Mouse (Mus musculus) CD4-positive, CD25-positive, alpha-beta regulatory T cell, adult 2 months (primary cell): Measurements from ENCODE around the gene Spz1.
A peak's percentile ranks its signal among the peaks of the same experiment; 100 is the strongest.

Experiments used
- DNase-seq: peaks from one replicate; pipeline ENCODE4 v3.0.0-alpha.2; 2012; ENCODE audit warnings: low read depth, low spot score

Spz1 gene

GRCm38 (mm10) chr13:92580220-92581043, 4.5 kb upstream of the Spz1 start:
- peak; percentile 78 for DNase-seq

- DNase-seq = no peak
Measured at GRCm38 (mm10) chr13:92578210-92578609, 2.2 kb upstream of the Spz1 start.

GRCm38 (mm10) chr13:92576688-92577087, 716 bp upstream of the Spz1 start:
- no peak for DNase-seq

DNA sequence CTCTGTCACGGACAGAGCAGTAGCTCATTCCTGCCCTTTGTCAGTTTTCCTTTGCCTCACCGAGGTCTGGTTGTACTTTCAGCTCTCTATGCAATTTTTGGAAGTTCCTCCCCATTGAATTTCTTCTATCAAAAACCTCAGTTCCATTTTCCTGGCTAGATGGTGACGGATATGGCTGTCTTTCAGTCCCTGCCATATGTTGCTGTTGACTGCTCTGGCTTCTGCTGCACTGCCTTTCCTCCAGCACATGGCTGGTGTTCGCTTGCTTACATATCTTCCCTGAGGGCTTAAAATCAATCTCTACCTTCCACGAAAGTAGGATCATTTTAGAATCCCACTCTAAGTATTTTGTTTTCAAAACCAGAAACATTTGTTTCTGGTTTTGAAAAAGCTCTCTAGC, 16.5 kb downstream of the Spz1 start:
- DNase-seq = no peak

DNA sequence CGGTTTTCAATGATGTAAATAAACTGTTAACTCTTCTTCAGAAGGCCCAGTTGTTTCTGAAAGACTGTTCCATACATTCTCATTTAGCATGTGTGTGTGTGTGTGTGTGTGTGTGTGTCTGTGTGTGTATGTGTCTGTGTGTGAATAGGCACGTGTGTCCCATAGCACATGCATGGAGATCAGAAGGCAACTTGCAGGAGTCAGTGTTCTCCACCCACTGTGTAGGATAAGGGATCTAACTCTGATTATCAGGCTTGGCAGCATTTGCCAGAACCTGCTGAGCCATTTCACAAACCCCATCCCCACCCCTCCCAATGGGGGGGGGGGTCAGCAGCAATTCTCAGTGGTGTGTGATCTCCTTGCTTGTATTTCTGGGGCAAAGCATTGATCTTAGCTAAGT, 18.7 kb downstream of the Spz1 start:
- no peak for DNase-seq

GRCm38 (mm10) chr13:92556458-92557126, 19.4 kb downstream of the Spz1 start:
- DNase-seq = no peak

GRCm38 (mm10) chr13:92547093-92547492, 28.9 kb downstream of the Spz1 start:
- DNase-seq = no peak

- DNase-seq = no peak
Measured at GRCm38 (mm10) chr13:92540997-92541396, 35.0 kb downstream of the Spz1 start.

GRCm38 (mm10) chr13:92539126-92539525, 36.8 kb downstream of the Spz1 start:
- DNase-seq = no peak

GRCm38 (mm10) chr13:92533801-92534200, 42.2 kb downstream of the Spz1 start:
- no peak for DNase-seq

GRCm38 (mm10) chr13:92532216-92532615, 43.8 kb downstream of the Spz1 start:
- peak; percentile 17 for DNase-seq

- no peak for DNase-seq
Measured at GRCm38 (mm10) chr13:92531237-92531636, 44.7 kb downstream of the Spz1 start.

- DNase-seq = peak; percentile 95
Measured at GRCm38 (mm10) chr13:92530721-92531211, 45.2 kb downstream of the Spz1 start, which contains the start of gene Zfyve16. TSS of gene Zfyve16 (minus strand) at chr13:92530868.

DNA sequence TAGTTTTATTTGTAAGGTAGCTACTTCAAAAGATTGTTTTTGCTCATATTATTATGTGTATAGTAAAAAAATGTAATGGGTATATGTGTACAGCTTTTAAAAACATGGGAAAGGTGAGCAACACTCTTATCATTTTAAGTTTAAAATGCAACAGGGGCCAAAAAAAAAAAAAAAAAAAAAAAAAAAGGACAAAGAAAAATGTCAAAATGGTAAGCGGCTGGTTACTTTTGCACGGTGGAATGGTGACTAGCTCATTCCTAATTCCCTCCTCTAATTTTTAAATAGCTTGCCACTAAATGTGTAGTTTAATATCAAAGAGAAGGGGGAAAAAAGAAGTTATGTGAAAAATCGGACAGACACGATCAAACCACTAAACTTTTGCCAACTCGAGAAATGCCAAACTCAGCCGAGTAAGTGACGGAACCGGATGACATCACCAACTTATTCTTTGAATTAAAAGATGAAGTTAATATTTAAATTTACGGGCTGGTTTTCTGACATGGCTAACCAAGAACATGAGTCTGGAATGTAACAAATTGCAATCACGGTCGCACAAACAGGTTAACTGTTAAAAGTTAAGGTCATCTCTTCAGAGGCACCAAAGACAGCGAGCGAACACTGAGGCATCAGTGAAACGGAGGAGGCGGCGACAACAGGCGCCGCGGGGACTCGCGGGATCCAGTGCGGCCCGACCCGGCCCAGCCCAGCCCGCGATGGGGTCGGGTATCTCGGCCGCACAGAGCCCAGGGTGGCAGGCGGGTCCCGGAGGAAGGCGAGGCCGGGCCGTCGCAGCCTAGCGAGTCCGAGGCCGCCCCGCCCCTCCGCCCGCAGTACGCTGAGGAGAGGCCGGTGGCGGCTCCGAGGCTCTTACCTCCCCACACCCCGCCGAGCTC, 45.9 kb downstream of the Spz1 start:
- peak; percentile 60 for DNase-seq
